30 mouse cellular contexts compared by ENCODE assay signal in genomic region chr7:141188194-141188593, GRCm38 (mm10). TPM values are rescaled to one million over a fixed set of nuclear protein-coding genes. Genes with fewer than 3 reads are reported as not detected.
"Had no signal": no experiment of that assay in that cellular context is flagged by ENCODE, and none has a peak within 500 bp of the region (broad histone marks: within the 10 kb centered on the region; RNA-seq: fewer than 3 reads in every experiment).

No protein-coding gene starts in this region.

- DNase-seq: cerebellum, adult 2 months; cerebellum, adult 8-10 months; cerebellum, adult 9-10 months; cerebellum, adult 9-11 months; cerebellum, postnatal 10 days; cerebellum, postnatal 14 days; cerebellum, postnatal 36 days; embryo, embryonic 11 days; forebrain, postnatal 0 days; gastrocnemius, adult 2 months; gastrocnemius, postnatal 10 days; gastrocnemius, postnatal 14 days; gastrocnemius, postnatal 25 days; gastrocnemius, postnatal 36 days; heart, adult 18-20 months had no signal

- H3K27me3 ChIP-seq: embryonic facial prominence, embryonic 12.5 days; embryonic facial prominence, embryonic 13.5 days; embryonic facial prominence, embryonic 15.5 days; forebrain, embryonic 12.5 days; forebrain, embryonic 13.5 days; forebrain, embryonic 15.5 days had no signal

- H3K4me2 ChIP-seq: embryonic facial prominence, embryonic 12.5 days; embryonic facial prominence, embryonic 13.5 days; embryonic facial prominence, embryonic 15.5 days; forebrain, embryonic 12.5 days; forebrain, embryonic 13.5 days; forebrain, embryonic 15.5 days had no signal

- H3K4me3 ChIP-seq: embryonic facial prominence, embryonic 10.5 days; embryonic facial prominence, embryonic 12.5 days; embryonic facial prominence, embryonic 13.5 days; embryonic facial prominence, embryonic 15.5 days; erythroblast, embryonic 14.5 days; forebrain, embryonic 10.5 days; forebrain, embryonic 12.5 days; forebrain, embryonic 13.5 days; forebrain, embryonic 15.5 days; gastrocnemius, adult 2 months had no signal

- H3K27ac ChIP-seq: embryonic facial prominence, embryonic 10.5 days; embryonic facial prominence, embryonic 12.5 days; embryonic facial prominence, embryonic 13.5 days; embryonic facial prominence, embryonic 15.5 days; forebrain, embryonic 10.5 days; forebrain, embryonic 12.5 days; forebrain, embryonic 13.5 days; forebrain, embryonic 15.5 days; gastrocnemius, adult 2 months had no signal

- H3K9ac ChIP-seq: embryonic facial prominence, embryonic 12.5 days; embryonic facial prominence, embryonic 13.5 days; embryonic facial prominence, embryonic 15.5 days; forebrain, embryonic 12.5 days; forebrain, embryonic 13.5 days; forebrain, embryonic 15.5 days; forebrain, postnatal 0 days had no signal

- H3K9me3 ChIP-seq: embryonic facial prominence, embryonic 10.5 days; embryonic facial prominence, embryonic 12.5 days; embryonic facial prominence, embryonic 13.5 days; embryonic facial prominence, embryonic 15.5 days; forebrain, embryonic 10.5 days; forebrain, embryonic 12.5 days; forebrain, embryonic 13.5 days; forebrain, embryonic 15.5 days had no signal

- ATAC-seq: forebrain, embryonic 13.5 days; forebrain, embryonic 14.5 days; forebrain, embryonic 15.5 days; forebrain, embryonic 16.5 days; forebrain, postnatal 0 days had no signal

RNA-seq across cellular contexts. Expression of gene Lmntd2, which starts 25.7 kb away (rescaled TPM):
- total RNA-seq: gastrocnemius, adult 18-20 months; gastrocnemius, adult 2 months; gastrocnemius, adult 8-10 months; gastrocnemius, postnatal 10 days; gastrocnemius, postnatal 14 days; gastrocnemius, postnatal 25 days; gastrocnemius, postnatal 36 days; gastrocnemius, postnatal 4 days; heart, adult 18-20 months; heart, adult 8-10 months had no signal
